Mouse (Mus musculus): ENCODE results near the gene St3gal3.

The St3gal3 gene

GRCm38 (mm10) chr4:118057076-118057475 is 77.6 kb downstream of the St3gal3 start:
- DNase-seq (ENCODE audit: low read depth, low spot score): no peak

- peak; percentile 50 for DNase-seq (ENCODE audit: low read depth, low spot score)
Observed at GRCm38 (mm10) chr4:118054615-118055014, 80.1 kb downstream of the St3gal3 start.

DNA sequence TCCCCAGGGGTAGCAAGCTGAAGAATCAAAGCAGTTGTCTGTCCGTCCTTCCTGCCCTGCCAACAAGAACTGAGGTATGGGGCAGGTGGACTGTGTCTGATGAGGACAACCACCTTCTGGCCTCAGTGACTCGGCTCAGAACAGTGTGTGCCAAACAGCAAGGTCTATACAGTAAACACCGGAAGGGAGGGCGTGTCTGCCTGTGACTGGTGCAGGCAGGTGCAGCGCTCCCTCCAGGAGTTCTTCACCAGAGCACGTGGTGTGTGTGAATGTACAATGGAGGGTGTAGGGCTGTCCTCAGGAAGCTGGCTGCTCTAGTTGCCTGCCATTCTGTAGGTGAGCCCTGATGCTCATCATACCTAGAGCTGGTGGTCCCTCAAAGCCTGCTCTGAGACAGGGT is 80.8 kb downstream of the St3gal3 start:
- DNase-seq (ENCODE audit: low read depth, low spot score): peak; percentile 77

DNA sequence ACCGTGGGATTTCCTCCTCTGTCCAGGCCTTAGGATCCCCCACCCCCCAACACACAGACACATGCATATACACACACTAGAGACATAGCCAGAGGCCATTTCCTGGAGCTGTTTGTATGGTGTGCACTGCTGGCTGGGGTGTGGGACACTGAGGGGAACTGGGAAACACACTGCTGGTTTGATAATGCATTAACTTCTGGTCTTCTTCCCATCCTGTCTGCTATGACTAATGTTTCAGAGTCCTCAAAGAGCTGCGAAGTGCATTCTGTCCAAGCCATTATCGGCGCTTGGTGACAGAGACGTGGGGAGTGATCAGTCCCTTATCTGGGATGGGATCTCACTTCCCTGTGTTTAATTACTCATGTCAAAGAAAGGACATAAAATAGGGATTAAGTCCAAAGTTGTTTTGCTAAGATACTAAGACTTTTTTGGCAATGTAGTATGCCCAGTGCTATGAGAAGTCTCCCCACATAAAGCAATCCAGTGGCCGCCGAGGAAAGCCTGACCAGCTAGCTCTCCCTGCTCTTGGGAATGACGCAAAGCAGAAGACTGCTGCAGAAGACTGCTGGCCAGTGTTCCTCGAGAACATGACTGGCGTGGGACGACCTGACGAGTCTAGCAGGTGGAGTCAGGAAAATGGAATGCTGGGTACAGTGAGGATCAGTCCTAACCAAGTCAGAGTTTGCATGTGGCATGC is 85.0 kb downstream of the St3gal3 start:
- DNase-seq (ENCODE audit: low read depth, low spot score): no peak

DNA sequence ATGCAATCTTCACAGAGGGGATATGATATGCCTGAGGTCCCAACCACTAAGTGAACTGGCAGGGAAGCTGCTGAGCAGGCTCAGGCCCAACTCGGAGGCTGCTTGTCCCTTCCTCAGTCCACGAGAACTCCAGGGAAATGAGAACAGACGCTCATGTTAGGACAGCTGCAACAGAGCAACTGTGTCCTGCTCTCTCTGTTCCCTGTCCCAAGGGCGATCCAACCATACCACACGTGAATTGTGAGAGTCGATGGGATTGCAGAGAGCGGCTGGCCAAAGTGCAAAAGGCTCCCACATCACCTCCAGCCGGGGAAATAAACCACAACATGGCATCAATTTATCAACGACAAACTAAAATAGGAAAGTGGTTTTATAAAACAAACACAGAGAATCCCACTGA is 90.2 kb downstream of the St3gal3 start:
- no peak for DNase-seq (ENCODE audit: low read depth, low spot score)

- no peak for DNase-seq (ENCODE audit: low read depth, low spot score)
Observed at GRCm38 (mm10) chr4:118043331-118044002, 91.2 kb downstream of the St3gal3 start.

GRCm38 (mm10) chr4:118042671-118043320 is 91.9 kb downstream of the St3gal3 start:
- DNase-seq (ENCODE audit: low read depth, low spot score): peak; percentile 39

DNA sequence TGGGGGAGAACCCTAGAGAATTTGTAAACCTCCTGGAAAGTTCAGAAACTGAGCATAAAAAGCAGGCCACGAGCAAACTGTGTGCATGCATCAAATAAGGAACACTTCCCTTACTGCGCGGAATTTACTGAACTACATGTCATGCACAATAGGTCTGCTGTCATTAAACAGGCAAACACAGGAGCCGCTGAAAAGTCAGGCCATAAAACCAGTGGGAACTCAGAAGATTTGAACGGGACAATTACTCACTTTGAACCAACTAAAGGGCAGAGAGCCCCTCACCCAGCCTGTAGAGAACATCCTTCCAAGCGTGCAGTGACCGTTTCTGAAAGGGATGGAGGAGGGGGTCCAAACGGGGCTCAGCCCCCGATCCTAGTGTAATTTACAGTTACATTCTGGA is 93.6 kb downstream of the St3gal3 start:
- DNase-seq (ENCODE audit: low read depth, low spot score): no peak

DNA sequence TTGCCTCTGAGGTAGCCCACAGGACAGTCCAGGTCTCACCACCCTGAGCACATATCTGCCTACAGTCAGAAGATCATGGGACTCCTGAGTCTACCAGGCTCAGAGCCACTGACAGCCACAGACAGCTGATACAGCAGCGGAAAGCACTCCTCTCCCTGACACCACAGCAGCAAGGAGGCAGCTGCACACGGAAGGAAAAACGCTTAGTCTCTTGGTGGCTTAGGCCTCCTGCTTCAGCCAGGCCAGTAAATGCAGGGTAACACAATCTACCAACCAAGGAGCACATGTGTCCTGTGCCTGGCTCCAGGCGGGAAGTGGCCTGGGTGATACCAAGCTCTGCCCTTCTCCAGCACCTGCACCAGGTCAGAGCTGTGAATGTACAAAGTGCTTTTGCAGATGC is 94.1 kb downstream of the St3gal3 start:
- no peak for DNase-seq (ENCODE audit: low read depth, low spot score)

DNA sequence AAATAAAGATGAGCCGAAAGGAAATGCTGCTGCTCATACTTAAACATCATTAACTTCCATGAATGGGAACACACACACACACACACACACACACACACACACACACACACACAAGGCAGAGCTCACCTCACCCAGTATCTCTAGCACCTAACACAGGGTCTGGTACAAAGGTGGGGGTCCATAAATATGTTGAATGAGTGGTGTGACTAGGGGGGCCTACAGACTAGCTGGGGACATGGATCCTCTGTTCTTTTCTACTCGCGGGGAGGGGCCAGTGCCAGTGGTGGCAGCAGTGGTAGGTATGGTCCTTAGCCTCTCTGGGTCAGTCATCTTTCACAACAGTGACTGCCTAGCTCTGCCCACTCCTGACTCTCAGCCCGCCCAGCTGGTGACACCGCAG is 94.8 kb downstream of the St3gal3 start:
- no peak for DNase-seq (ENCODE audit: low read depth, low spot score)

DNA sequence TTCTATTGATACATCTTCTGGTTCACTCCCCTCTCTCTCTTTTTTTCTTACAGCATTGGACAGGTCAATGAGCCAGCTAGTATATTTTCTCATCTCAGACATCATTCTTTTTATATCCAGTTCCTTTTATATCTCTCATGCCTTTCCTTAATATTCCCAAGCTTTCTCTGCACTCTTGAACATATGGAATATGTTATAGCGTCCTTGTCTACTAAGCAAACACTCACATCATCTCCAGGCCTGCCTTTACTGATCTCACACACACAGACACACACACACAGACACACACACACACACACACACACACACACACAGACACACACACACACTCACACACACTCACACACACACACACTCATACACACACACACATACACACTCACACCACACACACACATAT is 96.7 kb downstream of the St3gal3 start:
- DNase-seq (ENCODE audit: low read depth, low spot score): no peak

GRCm38 (mm10) chr4:118037406-118037805 is 97.3 kb downstream of the St3gal3 start:
- no peak for DNase-seq (ENCODE audit: low read depth, low spot score)

DNA sequence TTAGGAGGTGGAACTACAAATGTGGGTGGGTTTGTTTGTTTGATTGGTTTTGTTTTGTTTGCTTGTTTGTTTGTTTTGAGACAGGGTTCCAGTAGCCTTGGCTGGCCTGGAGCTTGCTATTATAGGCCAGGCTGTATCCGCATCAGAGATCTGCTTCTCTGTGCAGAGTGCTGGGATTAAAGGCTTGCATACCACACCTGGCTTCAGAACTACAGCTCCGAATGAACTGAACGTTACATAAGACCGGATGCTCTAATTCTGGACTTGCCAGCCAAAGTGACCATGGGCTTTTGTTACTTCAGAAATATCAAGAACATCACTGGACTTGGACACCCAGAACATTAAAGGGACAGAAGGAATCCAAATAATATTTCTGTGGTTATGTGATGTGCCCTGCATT is 98.2 kb downstream of the St3gal3 start:
- DNase-seq (ENCODE audit: low read depth, low spot score): no peak

GRCm38 (mm10) chr4:118035090-118035489 is 99.6 kb downstream of the St3gal3 start:
- DNase-seq (ENCODE audit: low read depth, low spot score): peak; percentile 56

DNA sequence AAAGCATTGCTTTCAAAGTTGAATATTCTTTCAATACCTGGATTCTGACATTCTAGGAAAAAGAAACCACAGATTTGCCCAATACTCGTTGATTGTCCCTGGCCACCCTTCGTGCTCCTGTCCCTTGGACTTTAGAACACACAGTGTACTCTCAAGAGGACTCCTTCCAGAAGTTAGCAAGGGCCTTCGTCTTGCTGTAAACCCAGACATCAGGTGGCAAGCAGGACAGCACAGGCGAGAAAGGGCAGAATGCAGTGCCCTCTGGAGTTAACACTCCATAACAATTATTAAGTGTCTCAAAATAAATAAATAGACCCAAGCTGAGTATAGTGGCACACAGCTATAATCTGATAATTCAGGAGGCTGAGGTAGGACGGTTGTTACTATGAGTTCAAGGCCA is 101.7 kb downstream of the St3gal3 start:
- no peak for DNase-seq (ENCODE audit: low read depth, low spot score)

GRCm38 (mm10) chr4:118031776-118032170 is 102.9 kb downstream of the St3gal3 start:
- DNase-seq (ENCODE audit: low read depth, low spot score): no peak

DNA sequence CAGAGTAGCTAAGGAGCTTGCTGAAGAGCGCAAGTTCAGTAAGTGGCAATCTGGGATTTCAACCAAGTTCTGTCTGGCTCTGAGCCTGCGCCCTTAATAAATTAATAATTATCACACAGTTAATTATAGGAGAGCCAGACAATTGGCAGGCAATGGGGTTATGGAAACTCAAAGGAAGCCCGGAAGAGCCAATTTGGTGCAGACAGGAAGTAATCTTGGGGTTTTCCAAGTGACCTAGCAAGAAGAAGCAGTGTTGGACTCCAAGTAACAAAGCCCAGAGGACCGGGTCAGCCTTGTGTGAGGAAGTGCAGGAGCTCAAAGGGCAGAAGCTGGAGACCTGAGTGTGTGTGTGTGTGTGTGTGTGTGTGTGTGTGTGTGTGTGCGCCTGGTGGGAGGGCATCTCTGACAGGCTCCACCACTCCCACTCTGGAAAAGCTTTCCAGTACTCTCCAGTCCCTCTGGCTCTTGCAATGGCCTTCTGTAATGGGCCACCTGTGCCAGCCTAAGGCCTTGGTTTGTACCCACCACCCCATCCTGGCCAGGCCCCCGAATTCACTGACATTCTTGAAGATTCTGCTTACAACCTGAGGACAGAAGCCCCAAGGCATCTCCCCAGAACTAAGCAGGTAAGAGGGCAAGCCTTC is 103.5 kb downstream of the St3gal3 start:
- no peak for DNase-seq (ENCODE audit: low read depth, low spot score)

DNA sequence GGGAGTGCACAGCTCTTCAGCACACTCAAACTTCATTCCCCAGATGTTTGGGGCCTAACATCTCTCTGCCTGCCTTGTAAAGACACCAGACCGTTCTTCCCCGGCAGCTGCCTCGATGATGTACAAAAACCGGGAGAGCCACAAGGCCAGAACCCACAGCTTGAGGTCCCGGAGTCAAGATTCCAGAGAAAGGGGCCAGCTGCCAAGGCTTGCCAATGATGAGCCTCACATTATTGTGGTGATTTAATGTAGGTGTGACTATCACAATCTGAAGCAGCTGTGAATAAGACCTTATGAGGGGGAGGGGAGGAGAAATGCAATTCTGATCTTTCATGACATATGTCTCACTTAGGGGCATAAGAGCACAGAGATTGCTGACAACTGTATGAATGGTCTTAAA is 104.4 kb downstream of the St3gal3 start:
- DNase-seq (ENCODE audit: low read depth, low spot score): no peak

DNA sequence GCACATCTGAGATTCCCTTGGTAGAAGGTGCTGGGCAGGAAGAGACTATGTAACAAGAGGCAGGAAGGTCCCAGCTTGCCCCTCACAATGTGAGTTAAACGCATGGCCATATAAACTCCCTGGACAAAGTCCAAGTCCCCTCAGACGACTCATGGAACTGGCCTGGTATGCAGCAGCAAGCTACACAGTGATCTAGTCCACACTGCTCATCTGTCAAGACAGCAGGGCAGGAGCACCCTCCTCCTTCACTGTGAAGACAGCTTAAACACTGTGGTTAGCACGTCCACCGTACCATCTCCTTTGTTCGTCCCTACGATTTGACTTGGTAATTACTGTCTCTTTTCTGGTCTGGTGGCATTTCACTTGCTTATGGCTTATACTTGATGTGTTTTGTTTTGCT is 104.8 kb downstream of the St3gal3 start:
- no peak for DNase-seq (ENCODE audit: low read depth, low spot score)

DNA sequence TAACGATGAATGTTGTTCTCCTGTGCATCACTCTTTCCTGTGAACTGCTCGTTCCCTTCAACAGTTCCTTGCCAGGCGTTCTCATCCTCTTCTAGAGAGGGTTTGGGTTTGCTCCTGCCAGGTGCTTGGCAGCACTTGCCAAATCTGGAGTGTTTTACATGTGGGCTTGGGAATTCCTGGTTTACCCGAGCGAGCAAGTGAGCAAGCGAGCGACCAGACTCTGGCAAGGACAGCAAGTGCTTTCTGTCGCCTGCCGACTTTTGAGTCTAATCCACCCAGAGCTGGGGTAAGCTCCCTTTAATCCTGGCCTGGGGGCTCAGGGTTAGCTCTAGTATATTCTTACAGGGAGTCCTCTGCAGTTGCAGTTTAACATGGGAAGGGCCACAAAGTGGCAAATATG is 105.7 kb downstream of the St3gal3 start:
- no peak for DNase-seq (ENCODE audit: low read depth, low spot score)

DNA sequence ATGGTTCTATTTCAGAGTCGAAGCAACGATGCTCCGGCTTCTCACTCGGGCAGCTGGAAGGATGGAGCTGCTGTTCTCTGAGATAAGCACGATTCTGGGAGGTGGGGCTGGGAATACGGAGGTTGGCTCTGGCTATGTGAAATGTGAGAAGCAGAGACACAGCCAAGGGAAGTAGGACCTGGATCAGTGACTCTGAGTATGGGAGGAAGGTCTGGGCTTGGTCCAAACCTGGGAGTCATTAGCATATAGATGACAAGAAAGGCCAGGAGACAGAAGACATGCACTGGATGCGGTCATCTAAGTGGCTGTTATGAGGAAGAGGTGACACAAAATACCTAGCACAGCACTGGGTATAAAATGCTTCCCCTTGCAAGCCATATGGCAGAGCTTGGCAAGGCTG is 108.8 kb downstream of the St3gal3 start:
- no peak for DNase-seq (ENCODE audit: low read depth, low spot score)

DNA sequence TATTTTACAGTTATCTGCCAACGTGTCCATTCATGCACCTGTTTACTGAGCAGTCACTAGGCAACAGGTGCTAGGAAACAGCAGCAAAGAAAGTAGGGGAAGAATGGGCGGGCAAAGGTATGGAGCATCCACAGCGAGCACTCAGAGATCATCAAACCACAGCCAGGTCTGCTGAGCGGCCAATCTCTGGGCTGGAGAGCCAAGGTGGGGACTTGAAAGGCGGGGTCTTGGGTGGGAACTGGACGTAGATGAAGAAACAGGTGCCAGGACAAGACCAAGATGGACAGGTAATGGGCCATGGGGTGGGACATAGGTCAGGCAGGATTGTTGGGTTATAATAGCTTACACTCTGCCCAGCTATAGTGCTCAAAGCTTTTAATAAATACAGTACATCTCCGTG is 109.3 kb downstream of the St3gal3 start:
- DNase-seq (ENCODE audit: low read depth, low spot score): no peak

DNA sequence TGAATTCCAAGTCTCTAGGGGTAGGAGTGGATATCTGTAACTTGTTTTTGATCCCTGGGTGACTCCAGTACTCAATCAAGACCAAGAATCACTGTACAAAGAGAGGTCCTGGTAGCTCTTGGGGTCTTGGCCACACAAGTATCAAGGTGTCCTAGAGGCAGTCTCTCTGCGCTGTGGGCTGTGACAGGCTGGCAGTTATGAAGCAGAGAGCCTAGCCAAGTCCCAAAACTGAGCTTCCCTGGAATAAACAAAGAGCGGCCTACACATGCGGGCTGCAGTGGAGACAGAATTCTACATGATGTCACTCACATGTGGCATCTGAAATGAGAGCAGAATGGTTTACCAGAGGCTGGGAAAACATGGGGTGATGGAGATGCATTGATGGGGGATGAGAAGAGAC is 111.9 kb downstream of the St3gal3 start:
- DNase-seq (ENCODE audit: low read depth, low spot score): no peak

All from ZHBTc4 (cell line).